Mouse (Mus musculus): ENCODE measurements around the gene Tnk2. TPM values are rescaled to one million over a fixed set of nuclear protein-coding genes. Genes with fewer than 3 reads are reported as not detected.

Gene Tnk2
- 10.8 and 11.6 TPM in 2 replicates for polyA plus RNA-seq (2014; fragmentation: Nextera tagmentation; extraction: Ambion mirVana)

DNA sequence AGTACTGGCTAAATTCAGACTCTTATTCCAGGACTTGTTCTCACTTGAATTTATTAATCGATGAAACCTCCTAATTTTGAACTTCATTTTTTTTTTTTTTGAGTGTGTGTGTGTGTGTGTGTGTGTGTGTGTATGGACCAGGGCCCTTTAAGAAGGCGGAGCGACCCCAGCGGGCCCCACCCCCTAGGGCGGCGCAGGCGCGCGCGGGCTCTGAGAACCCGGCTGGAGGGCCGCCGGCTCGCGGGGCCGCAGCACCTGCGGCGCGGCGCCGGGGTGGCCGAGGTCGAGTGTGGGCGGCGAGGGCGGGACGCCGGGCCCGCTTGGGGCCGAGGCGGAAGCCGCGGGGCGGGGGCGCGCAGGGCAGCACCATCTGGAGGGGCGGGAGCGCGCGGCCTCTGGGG is at the start of gene Tnk2:
Gene Tnk2 (plus strand): TSS at position 214 of the 401 bp plus-strand sequence.
- Histone ChIP-seq H3K9me3 (ENCODE audit: control insufficient read depth, low read length) (no peaks in the 10 kb centered on the region), H3K36me3 (ENCODE audit: control insufficient read depth, insufficient read depth, low read length) (no peaks in the 10 kb centered on the region), H3K9ac (ENCODE audit: low read depth, low read length) (peak within 1 kb of the TSS; percentile 86), H3K27me3 (replicated peaks; ENCODE audit: control insufficient read depth, insufficient read depth, low read length) (no peaks in the 10 kb centered on the region), H3K4me1 (replicated peaks; ENCODE audit: control insufficient read depth, insufficient read depth, low read length) (peaks cover 25% of the 10 kb centered on the region), H3K4me2 (peak within 1 kb of the TSS; percentile 82), H3K4me3 (ENCODE audit: low read depth, low read length) (peak within 1 kb of the TSS; percentile 93), H3K27ac (ENCODE audit: low read depth, low read length) (peak within 1 kb of the TSS; percentile 83)
- 0% methylated on average over 35 of the region's 40 CpGs for WGBS
- peak; percentile 82 for DNase-seq (ENCODE audit: low spot score)
- ATAC-seq (replicated peaks; ENCODE audit: low FRiP score) = peak; percentile 86

DNA sequence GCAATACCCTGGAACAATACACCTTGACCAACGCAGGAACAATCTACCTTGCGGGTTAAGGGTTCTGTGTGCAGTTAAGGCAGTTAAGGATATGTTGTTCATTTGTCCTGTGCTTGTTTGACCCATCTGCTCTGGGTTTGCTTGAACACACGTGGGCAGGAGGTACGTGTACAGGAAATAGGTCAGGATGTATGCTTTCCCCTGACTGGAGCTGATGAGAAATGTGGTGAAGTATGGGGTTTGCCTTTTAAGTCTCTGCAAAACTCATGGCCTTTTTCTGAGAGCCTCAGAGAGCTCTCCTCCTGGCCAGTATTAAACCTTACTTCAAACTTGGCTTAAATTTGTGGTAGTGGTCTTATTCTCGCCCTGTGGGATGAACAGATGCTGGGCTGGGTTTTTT is 49.8 kb upstream of the Tnk2 start:
- Histone ChIP-seq H3K4me1 (replicated peaks; ENCODE audit: control insufficient read depth, insufficient read depth, low read length) (peaks cover 5% of the 10 kb centered on the region; the same call in 1 of the 2 replicates), H3K36me3 (ENCODE audit: control insufficient read depth, insufficient read depth, low read length) (no peaks in the 10 kb centered on the region), H3K9me3 (ENCODE audit: control insufficient read depth, low read length) (no peaks in the 10 kb centered on the region), H3K4me3 (ENCODE audit: low read depth, low read length) (no peak overlapping the region), H3K4me2 (no peak overlapping the region), H3K27ac (ENCODE audit: low read depth, low read length) (no peak overlapping the region), H3K9ac (ENCODE audit: low read depth, low read length) (no peak overlapping the region), H3K27me3 (replicated peaks; ENCODE audit: control insufficient read depth, insufficient read depth, low read length) (no peaks in the 10 kb centered on the region)
- no peak for DNase-seq (ENCODE audit: low spot score)
- WGBS = 69% methylated on average over 5 of the region's 5 CpGs
- ATAC-seq (replicated peaks; ENCODE audit: low FRiP score) = no peak

DNA sequence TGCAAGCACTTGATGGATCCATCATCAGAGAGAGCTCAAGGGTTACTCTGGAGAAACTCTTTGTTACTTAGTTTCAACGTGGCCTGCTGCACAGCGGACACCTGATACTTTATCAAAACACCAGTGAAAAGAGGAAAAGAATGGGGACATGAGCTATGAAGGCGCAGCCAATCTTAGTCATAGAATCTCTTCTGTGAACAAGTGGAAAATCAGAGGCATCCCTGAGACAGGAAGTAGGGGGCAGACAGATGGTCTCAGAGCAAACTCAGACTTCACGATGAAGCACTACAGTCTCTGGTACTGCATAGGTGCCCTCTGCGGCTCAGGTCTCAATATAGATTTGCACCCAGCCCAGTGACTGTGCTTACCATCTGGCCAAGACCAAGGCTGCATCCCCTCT is 49.0 kb upstream of the Tnk2 start:
- H3K9me3 ChIP-seq (ENCODE audit: control insufficient read depth, low read length) = no peaks in the 10 kb centered on the region
- no peak overlapping the region for H3K27ac ChIP-seq (ENCODE audit: low read depth, low read length)
- no peaks in the 10 kb centered on the region for H3K36me3 ChIP-seq (ENCODE audit: control insufficient read depth, insufficient read depth, low read length)
- no peaks in the 10 kb centered on the region for H3K27me3 ChIP-seq (replicated peaks; ENCODE audit: control insufficient read depth, insufficient read depth, low read length)
- ATAC-seq (replicated peaks; ENCODE audit: low FRiP score) (no peak), DNase-seq (ENCODE audit: low spot score) (no peak)
- H3K4me2 ChIP-seq = no peak overlapping the region
- H3K4me1 ChIP-seq (replicated peaks; ENCODE audit: control insufficient read depth, insufficient read depth, low read length) = peaks cover 5% of the 10 kb centered on the region; the same call in 1 of the 2 replicates
- 68% methylated on average over 5 of the region's 5 CpGs for WGBS
- H3K9ac ChIP-seq (ENCODE audit: low read depth, low read length) = no peak overlapping the region
- H3K4me3 ChIP-seq (ENCODE audit: low read depth, low read length) = no peak overlapping the region

DNA sequence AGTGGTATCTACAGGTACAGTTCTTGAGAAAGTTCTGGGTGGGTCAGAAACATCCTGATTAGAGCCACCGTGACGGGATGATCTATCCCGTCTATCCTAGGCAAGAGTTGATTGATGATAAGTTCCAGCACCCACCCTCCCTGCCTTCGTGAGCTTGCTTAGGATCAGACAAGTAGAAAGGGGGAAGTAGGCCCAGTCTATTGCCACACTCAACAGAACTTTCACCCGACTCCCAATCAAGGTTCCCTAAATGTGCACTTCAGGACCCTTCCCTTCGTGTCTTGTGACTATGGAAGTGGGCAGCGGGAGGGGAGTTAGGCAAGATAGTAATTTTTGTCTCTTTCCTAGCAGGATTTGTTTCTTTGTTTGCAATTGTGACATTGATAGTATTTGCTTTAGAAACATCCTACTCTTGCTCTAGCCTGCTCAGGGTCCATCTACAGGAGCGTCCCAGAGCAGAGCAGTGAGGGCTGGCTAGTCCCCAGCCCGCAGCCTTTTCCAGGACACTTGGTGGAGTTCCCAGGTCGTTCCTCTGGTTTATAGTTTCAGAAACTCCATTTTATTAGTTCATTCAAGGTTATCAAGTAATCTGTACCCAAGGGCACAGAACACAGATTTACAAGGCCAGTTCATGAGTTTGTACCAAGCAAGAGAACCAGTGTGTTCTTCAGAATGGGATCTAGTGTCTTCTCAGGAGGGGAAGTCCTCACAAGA is 48.4 kb upstream of the Tnk2 start:
- no peak for DNase-seq (ENCODE audit: low spot score)
- peaks cover 5% of the 10 kb centered on the region; the same call in 1 of the 2 replicates for H3K4me1 ChIP-seq (replicated peaks; ENCODE audit: control insufficient read depth, insufficient read depth, low read length)
- H3K4me3 ChIP-seq (ENCODE audit: low read depth, low read length) = no peak overlapping the region
- H3K4me2 ChIP-seq = no peak overlapping the region
- 68% methylated on average over 10 of the region's 10 CpGs for WGBS
- H3K27me3 ChIP-seq (replicated peaks; ENCODE audit: control insufficient read depth, insufficient read depth, low read length) = no peaks in the 10 kb centered on the region
- H3K27ac ChIP-seq (ENCODE audit: low read depth, low read length) = no peak overlapping the region
- ATAC-seq (replicated peaks; ENCODE audit: low FRiP score) = no peak
- no peaks in the 10 kb centered on the region for H3K36me3 ChIP-seq (ENCODE audit: control insufficient read depth, insufficient read depth, low read length)
- H3K9me3 ChIP-seq (ENCODE audit: control insufficient read depth, low read length) = no peaks in the 10 kb centered on the region
- no peak overlapping the region for H3K9ac ChIP-seq (ENCODE audit: low read depth, low read length)

DNA sequence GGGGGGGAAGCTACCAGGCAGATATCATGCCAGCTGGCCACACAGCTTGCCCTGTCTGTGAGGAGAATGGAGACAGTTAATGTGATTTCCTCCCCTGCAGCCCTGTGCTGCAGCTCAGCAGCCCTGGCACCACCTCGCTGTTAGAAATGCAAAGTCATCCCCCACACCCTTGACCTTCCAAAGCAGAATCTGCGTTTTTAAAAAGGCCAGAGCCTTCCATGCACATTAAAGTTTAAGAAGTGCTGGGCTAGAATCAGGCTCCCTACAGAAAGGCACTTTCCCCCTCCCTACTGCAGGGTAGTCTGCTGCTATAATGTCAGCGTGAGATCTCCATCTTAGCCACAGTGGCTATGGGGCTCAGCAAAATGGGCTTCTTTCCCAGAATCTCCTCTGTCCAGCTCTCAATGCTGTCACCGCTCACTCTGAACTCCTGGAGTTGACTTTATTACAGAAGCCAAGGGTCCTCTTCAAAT is 45.7 kb upstream of the Tnk2 start:
- DNase-seq (ENCODE audit: low spot score) (no peak), ATAC-seq (replicated peaks; ENCODE audit: low FRiP score) (peak; percentile 58; the same call in 1 of the 2 replicates)
- Histone ChIP-seq H3K4me1 (replicated peaks; ENCODE audit: control insufficient read depth, insufficient read depth, low read length) (peaks cover 5% of the 10 kb centered on the region; the same call in 1 of the 2 replicates), H3K27ac (ENCODE audit: low read depth, low read length) (peak overlapping the region; percentile 55; the same call in 1 of the 2 replicates), H3K4me2 (no peak overlapping the region; the same call in 1 of the 2 replicates), H3K27me3 (replicated peaks; ENCODE audit: control insufficient read depth, insufficient read depth, low read length) (no peaks in the 10 kb centered on the region), H3K9me3 (ENCODE audit: control insufficient read depth, low read length) (no peaks in the 10 kb centered on the region), H3K9ac (ENCODE audit: low read depth, low read length) (no peak overlapping the region), H3K36me3 (ENCODE audit: control insufficient read depth, insufficient read depth, low read length) (no peaks in the 10 kb centered on the region), H3K4me3 (ENCODE audit: low read depth, low read length) (no peak overlapping the region)
- WGBS = 41% methylated on average over 4 of the region's 4 CpGs

DNA sequence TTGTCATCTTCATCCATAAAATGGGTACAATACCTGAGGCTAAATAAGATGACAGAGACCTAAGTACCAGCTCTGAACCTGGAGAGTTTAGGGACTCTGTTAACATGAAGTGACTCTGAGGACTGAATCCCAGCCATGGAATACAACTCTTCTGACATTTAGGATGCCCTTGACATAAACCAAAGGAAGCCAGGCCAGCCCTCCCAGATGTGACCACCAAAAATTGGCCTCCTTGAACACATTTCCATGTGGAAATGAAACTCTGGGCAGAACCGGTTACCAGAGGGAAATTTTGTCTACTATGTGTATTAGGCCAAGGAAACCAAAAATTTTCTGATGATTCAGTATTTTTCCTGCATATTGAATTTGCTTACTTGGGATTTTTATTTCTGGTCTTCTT is 44.5 kb upstream of the Tnk2 start:
- Histone ChIP-seq H3K4me1 (replicated peaks; ENCODE audit: control insufficient read depth, insufficient read depth, low read length) (peaks cover 5% of the 10 kb centered on the region; the same call in 1 of the 2 replicates), H3K4me3 (ENCODE audit: low read depth, low read length) (no peak overlapping the region), H3K9me3 (ENCODE audit: control insufficient read depth, low read length) (no peaks in the 10 kb centered on the region), H3K9ac (ENCODE audit: low read depth, low read length) (no peak overlapping the region), H3K36me3 (ENCODE audit: control insufficient read depth, insufficient read depth, low read length) (no peaks in the 10 kb centered on the region), H3K27me3 (replicated peaks; ENCODE audit: control insufficient read depth, insufficient read depth, low read length) (no peaks in the 10 kb centered on the region), H3K4me2 (no peak overlapping the region), H3K27ac (ENCODE audit: low read depth, low read length) (no peak overlapping the region)
- WGBS = 91% methylated on average over 1 of the region's 1 CpGs
- no peak for DNase-seq (ENCODE audit: low spot score)
- no peak for ATAC-seq (replicated peaks; ENCODE audit: low FRiP score)

DNA sequence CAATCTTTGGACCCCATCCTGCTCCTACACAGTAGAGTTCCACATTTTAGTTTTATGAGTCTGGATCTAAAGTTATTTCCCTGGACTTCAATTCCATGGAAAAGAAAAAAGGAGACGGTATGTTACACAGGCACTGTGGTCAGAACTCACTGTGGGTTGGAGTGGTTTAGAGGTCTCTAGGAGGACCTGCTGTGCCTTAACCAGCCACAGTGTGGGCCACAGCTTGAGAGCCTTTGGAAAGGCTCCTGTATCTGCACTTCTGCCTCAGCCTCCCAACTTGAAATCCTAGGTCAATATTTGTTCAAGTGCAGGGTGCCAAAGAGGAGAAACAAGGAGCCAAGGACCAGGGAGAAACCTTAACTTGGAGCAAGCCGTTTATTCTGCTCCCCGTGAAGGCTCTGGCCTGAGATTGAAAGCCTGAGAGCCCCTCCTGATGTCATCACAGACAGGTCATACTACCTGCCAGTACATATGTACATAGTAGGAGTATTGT is 41.4 kb upstream of the Tnk2 start:
- Histone ChIP-seq H3K27ac (ENCODE audit: low read depth, low read length) (no peak overlapping the region), H3K36me3 (ENCODE audit: control insufficient read depth, insufficient read depth, low read length) (no peaks in the 10 kb centered on the region), H3K9me3 (ENCODE audit: control insufficient read depth, low read length) (no peaks in the 10 kb centered on the region), H3K4me3 (ENCODE audit: low read depth, low read length) (no peak overlapping the region), H3K4me2 (no peak overlapping the region), H3K4me1 (replicated peaks; ENCODE audit: control insufficient read depth, insufficient read depth, low read length) (peaks cover 5% of the 10 kb centered on the region; the same call in 1 of the 2 replicates), H3K27me3 (replicated peaks; ENCODE audit: control insufficient read depth, insufficient read depth, low read length) (no peaks in the 10 kb centered on the region), H3K9ac (ENCODE audit: low read depth, low read length) (no peak overlapping the region)
- ATAC-seq (replicated peaks; ENCODE audit: low FRiP score) = no peak
- WGBS = 78% methylated on average over 3 of the region's 3 CpGs
- no peak for DNase-seq (ENCODE audit: low spot score)

DNA sequence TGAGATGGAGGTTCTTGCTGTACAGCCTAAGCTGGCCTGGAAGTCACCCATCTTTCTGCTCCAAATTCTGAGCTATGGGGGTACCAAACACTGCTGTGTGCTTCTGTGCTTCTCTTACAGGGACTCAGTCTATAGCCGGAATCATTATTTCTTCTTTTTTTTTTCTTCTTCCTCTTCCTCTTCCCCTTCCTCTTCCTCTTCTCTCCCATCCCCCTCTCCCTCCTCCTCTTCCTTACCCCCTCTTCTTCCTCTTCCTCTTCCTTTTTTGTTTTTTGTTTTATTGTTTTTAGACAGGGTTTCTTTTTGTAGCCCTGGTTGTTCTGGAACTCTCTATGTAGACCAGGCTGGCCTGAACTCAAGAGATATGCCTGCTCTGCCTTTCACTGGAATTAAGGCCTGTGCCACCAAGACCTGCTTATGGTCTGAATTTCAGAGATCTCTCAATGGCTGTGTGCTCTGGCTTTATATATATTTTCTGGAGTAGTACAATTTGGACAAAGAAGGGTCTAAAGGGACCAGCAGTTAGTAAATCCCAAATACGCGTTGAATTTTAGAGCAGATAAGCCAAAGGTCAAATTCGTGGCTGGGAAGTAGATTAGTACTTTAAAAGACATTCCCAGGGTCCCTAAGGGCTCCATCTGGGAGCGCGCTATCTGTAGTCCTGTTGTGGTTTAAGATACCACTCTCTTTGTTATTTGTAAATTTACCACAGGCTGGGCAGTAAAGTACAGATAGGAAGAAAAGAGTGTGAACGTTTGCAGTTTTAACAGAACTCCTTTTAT is 35.9 kb upstream of the Tnk2 start:
- DNase-seq (ENCODE audit: low spot score) = no peak
- 28% methylated on average over 7 of the region's 7 CpGs for WGBS

More for the DNA sequence above, 35.9 kb upstream of the Tnk2 start:
- peak overlapping the region; percentile 98 for H3K27ac ChIP-seq (ENCODE audit: low read depth, low read length)
- ATAC-seq (replicated peaks; ENCODE audit: low FRiP score) = no peak
- H3K36me3 ChIP-seq (ENCODE audit: control insufficient read depth, insufficient read depth, low read length) = 0 out of 2 replicates have a peak, but pooled peaks cover under 1% of the 10 kb centered on the region
- peaks cover 11% of the 10 kb centered on the region for H3K4me1 ChIP-seq (replicated peaks; ENCODE audit: control insufficient read depth, insufficient read depth, low read length)
- peak overlapping the region; percentile 52 for H3K4me2 ChIP-seq
- peak overlapping the region; percentile 87; the same call in 1 of the 2 replicates for H3K4me3 ChIP-seq (ENCODE audit: low read depth, low read length)
- peak overlapping the region; percentile 10 for H3K9ac ChIP-seq (ENCODE audit: low read depth, low read length)
- H3K9me3 ChIP-seq (ENCODE audit: control insufficient read depth, low read length) = no peaks in the 10 kb centered on the region
- H3K27me3 ChIP-seq (replicated peaks; ENCODE audit: control insufficient read depth, insufficient read depth, low read length) = no peaks in the 10 kb centered on the region
